Mouse (Mus musculus) left cerebral cortex, adult 9 months (tissue): ENCODE data around the gene Stk35.
"Not testable (repeated sequence)": the region's sequence is repeated elsewhere in the genome, so short reads cannot be mapped to it uniquely, and the experiment has no call there.

Experiments
- DNase-seq, 2 experiments: peaks; one replicate each; pipeline ENCODE4 v3.0.0; 2022; ENCODE audit warnings: low spot score in 2 of 2

The Stk35 gene

GRCm38 (mm10) chr2:129834881-129835280 lies 34.6 kb downstream of the Stk35 start:
- no peak for DNase-seq

- DNase-seq = no peak
These were observed 36.6 kb downstream of the Stk35 start for GRCm38 (mm10) chr2:129836921-129837320.

- no peak for DNase-seq
These were observed 38.0 kb downstream of the Stk35 start for GRCm38 (mm10) chr2:129838321-129838720.

- DNase-seq = no peak
These were observed 45.5 kb downstream of the Stk35 start for GRCm38 (mm10) chr2:129845826-129846225.

GRCm38 (mm10) chr2:129846501-129846900 lies 46.2 kb downstream of the Stk35 start:
- no peak for DNase-seq

- not testable (repeated sequence) for DNase-seq
These were observed 48.8 kb downstream of the Stk35 start for GRCm38 (mm10) chr2:129849078-129849477.

GRCm38 (mm10) chr2:129851512-129851911 lies 51.2 kb downstream of the Stk35 start:
- peak in 1 of 2 experiments; percentile 42 for DNase-seq

- no peak for DNase-seq
These were observed 62.9 kb downstream of the Stk35 start for GRCm38 (mm10) chr2:129863256-129863655.

- peak in 1 of 2 experiments; percentile 34 for DNase-seq
These were observed 64.6 kb downstream of the Stk35 start for GRCm38 (mm10) chr2:129864958-129865357.

- DNase-seq = no peak
These were observed 68.8 kb downstream of the Stk35 start for GRCm38 (mm10) chr2:129869151-129869550.

GRCm38 (mm10) chr2:129871246-129871645 lies 70.9 kb downstream of the Stk35 start:
- no peak for DNase-seq

- DNase-seq = no peak
These were observed 71.8 kb downstream of the Stk35 start for GRCm38 (mm10) chr2:129872071-129872470.

- DNase-seq = peak in 1 of 2 experiments; percentile 92
These were observed 73.2 kb downstream of the Stk35 start for GRCm38 (mm10) chr2:129873489-129873888.

- no peak for DNase-seq
These were observed 73.8 kb downstream of the Stk35 start for GRCm38 (mm10) chr2:129874084-129874483.

- DNase-seq = peak in 1 of 2 experiments; percentile 16
These were observed 74.3 kb downstream of the Stk35 start for GRCm38 (mm10) chr2:129874509-129875095.

- DNase-seq = no peak
These were observed 76.6 kb downstream of the Stk35 start for GRCm38 (mm10) chr2:129876935-129877334.

GRCm38 (mm10) chr2:129879817-129880216 lies 79.5 kb downstream of the Stk35 start:
- DNase-seq = peak in 1 of 2 experiments; percentile 82

- no peak for DNase-seq
These were observed 79.9 kb downstream of the Stk35 start for GRCm38 (mm10) chr2:129880226-129880625.

- DNase-seq = no peak
These were observed 81.6 kb downstream of the Stk35 start for GRCm38 (mm10) chr2:129881886-129882285.
